Mouse (Mus musculus) midbrain, embryonic 15.5 days (tissue): ENCODE measurements around the gene Synrg. TPM values are rescaled to one million over a fixed set of nuclear protein-coding genes. Genes with fewer than 3 reads are reported as not detected.

Source experiments
- ATAC-seq: fragments of 200-750 bp; cut with Nextera tagmentation; replicated peaks from 2 replicates; pipeline ENCODE4 v1.8.0; 2017; ENCODE audit warnings: moderate TSS enrichment
- H3K27ac ChIP-seq: fragments of 300-500 bp; sonication (generic); 2 replicates; pipeline ENCODE4 v1.5.1; 2015; ENCODE audit warnings: mild to moderate bottlenecking, inconsistent platforms
- H3K27me3 ChIP-seq: fragments of 300-500 bp; sonication (generic); replicated peaks from 2 replicates; pipeline ENCODE4 v1.6.1; 2015; ENCODE audit warnings: inconsistent platforms
- H3K36me3 ChIP-seq: fragments of 300-500 bp; sonication (generic); replicated peaks from 2 replicates; pipeline ENCODE4 v1.6.1; 2015; ENCODE audit warnings: inconsistent platforms
- H3K4me1 ChIP-seq: fragments of 300-500 bp; sonication (generic); 2 replicates; pipeline ENCODE4 v1.6.1; 2015; ENCODE audit warnings: inconsistent platforms
- H3K4me2 ChIP-seq: fragments of 300-500 bp; sonication (generic); 2 replicates; pipeline ENCODE4 v1.6.1; 2015; ENCODE audit warnings: inconsistent platforms, mild to moderate bottlenecking, moderate library complexity
- H3K4me3 ChIP-seq: fragments of 300-500 bp; sonication (generic); 2 replicates; pipeline ENCODE4 v1.5.1; 2015; ENCODE audit warnings: mild to moderate bottlenecking, inconsistent platforms
- H3K9ac ChIP-seq: fragments of 300-500 bp; sonication (generic); 2 replicates; pipeline ENCODE4 v1.6.1; 2015; ENCODE audit warnings: mild to moderate bottlenecking, inconsistent platforms
- H3K9me3 ChIP-seq: fragments of 300-500 bp; sonication (generic); 2 replicates; pipeline ENCODE4 v1.6.1; 2016; ENCODE audit warnings: inconsistent platforms
- WGBS: fragments of 180-500 bp; shearing (Covaris S2); methylation state at CpG from one replicate; pipeline ENCODE4 v1.1.7; 2015; ENCODE audit warnings: mixed read lengths; 5-methylcytosine and 5-hydroxymethylcytosine counted together
- polyA plus RNA-seq: library from polyadenylated mRNA; unstranded; fragments of >200 nt; fragmentation: Nextera tagmentation; extraction: Ambion mirVana; gene quantifications from 2 replicates; pipeline ENCODE4 v1.2.1, GENCODE M21; 2015

Gene Synrg
- polyA plus RNA-seq, 1 experiment from 2014 or later: 33.1 TPM

GRCm38 (mm10) chr11:84053524-84054163 lies 89.4 kb downstream of the Synrg start:
- H3K4me1 ChIP-seq: peaks cover 5% of the 10 kb centered on the region
- H3K4me2 ChIP-seq: no peak overlapping the region
- 45% methylated on average over 10 of the region's 10 CpGs for WGBS
- no peaks in the 10 kb centered on the region for H3K36me3 ChIP-seq
- no peak overlapping the region for H3K9ac ChIP-seq
- no peak overlapping the region for H3K4me3 ChIP-seq
- ATAC-seq: peak; percentile 39; the same call in 1 of the 2 replicates
- H3K9me3 ChIP-seq: no peaks in the 10 kb centered on the region
- no peaks in the 10 kb centered on the region for H3K27me3 ChIP-seq
- H3K27ac ChIP-seq: no peak overlapping the region

DNA sequence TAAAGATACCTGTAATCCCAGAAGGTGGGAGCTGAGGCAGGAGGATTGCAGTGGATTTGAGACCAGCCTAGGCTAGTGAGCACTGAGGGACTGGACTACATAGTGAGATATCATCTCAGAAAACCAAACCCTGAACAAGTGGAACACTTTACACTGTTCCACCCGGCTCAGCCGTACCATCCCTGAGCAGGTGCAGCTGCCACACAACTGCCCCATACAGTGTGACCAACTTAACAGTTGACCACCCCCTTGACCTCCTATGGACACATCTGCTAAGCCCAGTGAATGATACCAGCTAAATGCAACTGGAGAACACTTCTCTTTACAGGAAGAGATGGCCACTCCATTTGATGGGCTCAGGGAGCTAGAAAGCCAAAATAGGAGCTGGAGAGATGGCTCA lies 93.2 kb downstream of the Synrg start:
- H3K4me3 ChIP-seq: no peak overlapping the region
- no peak overlapping the region for H3K27ac ChIP-seq
- H3K9ac ChIP-seq: no peak overlapping the region
- H3K36me3 ChIP-seq: no peaks in the 10 kb centered on the region
- no peaks in the 10 kb centered on the region for H3K27me3 ChIP-seq
- H3K4me2 ChIP-seq: no peak overlapping the region
- H3K4me1 ChIP-seq: peaks cover 5% of the 10 kb centered on the region
- WGBS: 97% methylated on average over 2 of the region's 2 CpGs
- ATAC-seq: no peak
- H3K9me3 ChIP-seq: no peaks in the 10 kb centered on the region

- no peak for ATAC-seq
Measured at GRCm38 (mm10) chr11:84059784-84060183, 95.6 kb downstream of the Synrg start.

GRCm38 (mm10) chr11:84060635-84061034 lies 96.4 kb downstream of the Synrg start:
- Histone ChIP-seq H3K36me3 (no peaks in the 10 kb centered on the region), H3K9me3 (no peaks in the 10 kb centered on the region), H3K27ac (no peak overlapping the region), H3K4me3 (no peak overlapping the region), H3K4me2 (no peak overlapping the region), H3K9ac (no peak overlapping the region), H3K4me1 (no peaks in the 10 kb centered on the region), H3K27me3 (no peaks in the 10 kb centered on the region)
- ATAC-seq: no peak
- 85% methylated on average over 6 of the region's 6 CpGs for WGBS

More at GRCm38 (mm10) chr11:84059784-84060183, 95.6 kb downstream of the Synrg start:
- Histone ChIP-seq H3K36me3 (no peaks in the 10 kb centered on the region), H3K27me3 (no peaks in the 10 kb centered on the region), H3K4me2 (no peak overlapping the region), H3K4me3 (no peak overlapping the region), H3K4me1 (no peaks in the 10 kb centered on the region), H3K9ac (no peak overlapping the region), H3K27ac (no peak overlapping the region), H3K9me3 (no peaks in the 10 kb centered on the region)
- WGBS: 96% methylated on average over 2 of the region's 2 CpGs

GRCm38 (mm10) chr11:84061881-84062280 lies 97.7 kb downstream of the Synrg start:
- H3K36me3 ChIP-seq: no peaks in the 10 kb centered on the region
- H3K4me3 ChIP-seq: no peak overlapping the region
- WGBS: 89% methylated on average over 2 of the region's 2 CpGs
- H3K27ac ChIP-seq: no peak overlapping the region
- H3K27me3 ChIP-seq: peaks cover 4% of the 10 kb centered on the region
- peaks cover 9% of the 10 kb centered on the region for H3K4me1 ChIP-seq
- H3K4me2 ChIP-seq: no peak overlapping the region
- no peak for ATAC-seq
- H3K9ac ChIP-seq: no peak overlapping the region
- H3K9me3 ChIP-seq: no peaks in the 10 kb centered on the region

- 56% methylated on average over 2 of the region's 2 CpGs for WGBS
- no peaks in the 10 kb centered on the region for H3K9me3 ChIP-seq
- H3K36me3 ChIP-seq: no peaks in the 10 kb centered on the region
- H3K4me1 ChIP-seq: peaks cover 18% of the 10 kb centered on the region
- H3K27me3 ChIP-seq: peaks cover 10% of the 10 kb centered on the region
- H3K4me2 ChIP-seq: no peak overlapping the region
- no peak overlapping the region for H3K4me3 ChIP-seq
- no peak for ATAC-seq
- no peak overlapping the region for H3K27ac ChIP-seq
- H3K9ac ChIP-seq: no peak overlapping the region
Measured at GRCm38 (mm10) chr11:84062805-84063204, 98.6 kb downstream of the Synrg start.

DNA sequence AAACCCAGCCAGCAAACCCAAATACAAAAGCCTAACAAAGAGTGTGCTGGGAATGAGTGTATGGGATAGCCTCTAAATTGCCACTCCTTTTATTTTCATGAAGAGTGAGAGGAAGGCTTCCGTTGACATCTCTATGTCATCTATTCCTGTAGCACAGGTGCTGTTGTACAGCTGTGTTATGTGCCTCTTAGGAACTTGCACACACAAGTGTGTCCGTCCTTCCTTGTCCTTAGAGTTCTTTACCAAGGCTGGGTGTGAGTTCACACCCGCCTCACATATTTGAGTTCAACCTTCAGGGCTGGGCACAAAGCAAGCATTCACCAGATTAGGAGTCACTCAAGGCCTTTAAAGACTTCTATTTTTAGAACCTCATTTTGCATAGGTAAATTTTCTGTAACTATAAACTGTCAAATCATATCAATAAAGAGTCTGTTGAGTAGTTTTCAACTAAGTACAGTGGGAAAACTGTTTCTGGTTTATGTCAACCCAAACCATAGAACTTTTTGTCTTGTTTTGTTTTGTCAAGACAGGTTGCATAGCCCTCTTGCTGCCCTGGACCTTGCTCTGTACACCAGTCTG lies 99.5 kb downstream of the Synrg start:
- Histone ChIP-seq H3K9me3 (no peaks in the 10 kb centered on the region), H3K4me1 (peaks cover 22% of the 10 kb centered on the region), H3K4me3 (no peak overlapping the region), H3K27me3 (peaks cover 13% of the 10 kb centered on the region), H3K4me2 (no peak overlapping the region), H3K9ac (no peak overlapping the region), H3K36me3 (no peaks in the 10 kb centered on the region), H3K27ac (no peak overlapping the region)
- 92% methylated on average over 3 of the region's 3 CpGs for WGBS
- no peak for ATAC-seq

- H3K27me3 ChIP-seq: peaks cover 27% of the 10 kb centered on the region
- no peaks in the 10 kb centered on the region for H3K36me3 ChIP-seq
- 9% methylated on average over 11 of the region's 11 CpGs for WGBS
- H3K4me2 ChIP-seq: peak overlapping the region; percentile 28
- H3K4me3 ChIP-seq: no peak overlapping the region
- H3K4me1 ChIP-seq: peaks cover 22% of the 10 kb centered on the region
- H3K27ac ChIP-seq: no peak overlapping the region
- no peak overlapping the region for H3K9ac ChIP-seq
- no peaks in the 10 kb centered on the region for H3K9me3 ChIP-seq
- ATAC-seq: no peak
Measured at GRCm38 (mm10) chr11:84066071-84066481, 101.8 kb downstream of the Synrg start.

- Histone ChIP-seq H3K27me3 (peaks cover 27% of the 10 kb centered on the region), H3K9me3 (no peaks in the 10 kb centered on the region), H3K36me3 (no peaks in the 10 kb centered on the region), H3K9ac (no peak overlapping the region), H3K27ac (no peak overlapping the region), H3K4me3 (peak overlapping the region; percentile 63), H3K4me1 (peaks cover 22% of the 10 kb centered on the region), H3K4me2 (peak overlapping the region; percentile 97)
- no peak for ATAC-seq
- 6% methylated on average over 18 of the region's 18 CpGs for WGBS
Measured at GRCm38 (mm10) chr11:84066927-84067645, 102.9 kb downstream of the Synrg start.

- Histone ChIP-seq H3K27ac (no peak overlapping the region), H3K9me3 (no peaks in the 10 kb centered on the region), H3K36me3 (no peaks in the 10 kb centered on the region), H3K4me3 (peak overlapping the region; percentile 63), H3K9ac (peak overlapping the region; percentile 51), H3K4me2 (peak overlapping the region; percentile 97), H3K4me1 (peaks cover 22% of the 10 kb centered on the region), H3K27me3 (peaks cover 27% of the 10 kb centered on the region)
- ATAC-seq: peak; percentile 63
- WGBS: 2% methylated on average over 21 of the region's 21 CpGs
Measured at GRCm38 (mm10) chr11:84067720-84068190, 103.5 kb downstream of the Synrg start.

GRCm38 (mm10) chr11:84068191-84069033 lies 104.2 kb downstream of the Synrg start:
- 3% methylated on average over 63 of the region's 63 CpGs for WGBS
- ATAC-seq: peak; percentile 84
- H3K4me3 ChIP-seq: peak overlapping the region; percentile 63

GRCm38 (mm10) chr11:84069034-84069370 lies 104.8 kb downstream of the Synrg start, which contains the start of gene Dusp14:
Dusp14 (minus strand) TSS chr11:84069261.
- peak within 1 kb of the TSS; percentile 51 for H3K9ac ChIP-seq
- no peak for ATAC-seq
- no peaks in the 10 kb centered on the region for H3K9me3 ChIP-seq

More at GRCm38 (mm10) chr11:84068191-84069033, 104.2 kb downstream of the Synrg start:
- Histone ChIP-seq H3K27me3 (peaks cover 27% of the 10 kb centered on the region), H3K9ac (peak overlapping the region; percentile 51), H3K4me1 (peaks cover 22% of the 10 kb centered on the region), H3K36me3 (no peaks in the 10 kb centered on the region), H3K27ac (no peak overlapping the region), H3K4me2 (peak overlapping the region; percentile 97), H3K9me3 (no peaks in the 10 kb centered on the region)

More at GRCm38 (mm10) chr11:84069034-84069370, 104.8 kb downstream of the Synrg start, which contains the start of gene Dusp14:
- H3K36me3 ChIP-seq: no peaks in the 10 kb centered on the region
- H3K27me3 ChIP-seq: peaks cover 27% of the 10 kb centered on the region
- no peak within 1 kb of the TSS for H3K27ac ChIP-seq
- peak within 1 kb of the TSS; percentile 63 for H3K4me3 ChIP-seq
- 17% methylated on average over 11 of the region's 11 CpGs for WGBS
- H3K4me1 ChIP-seq: peaks cover 22% of the 10 kb centered on the region
- H3K4me2 ChIP-seq: peak within 1 kb of the TSS; percentile 97
